Mouse (Mus musculus) lung, postnatal 0 days (tissue): ENCODE results near the gene Txlng.

Source experiments
- CTCF ChIP-seq: IDR thresholded peaks from 2 replicates; pipeline ENCODE4 v1.5.1; 2016; ENCODE audit warnings: antibody characterized with exemption, mild to moderate bottlenecking
- EP300 ChIP-seq: IDR thresholded peaks from 2 replicates; pipeline ENCODE4 v1.6.1; 2016; ENCODE audit warnings: antibody characterized with exemption, mild to moderate bottlenecking, control low read depth

- no peak for TF ChIP-seq CTCF
- TF ChIP-seq EP300 = no peak
These were observed 471 bp downstream of the Txlng start for GRCm38 (mm10) chrX:162828783-162829182.
